Mouse (Mus musculus) left cerebral cortex, postnatal 10 days (tissue): ENCODE results near the gene Adgrv1. TPM values are rescaled to one million over a fixed set of nuclear protein-coding genes. Genes with fewer than 3 reads are reported as not detected.

Experiments used
- DNase-seq, 2 experiments: peaks; one replicate each; pipeline ENCODE4 v3.0.0; 2021 to 2022; ENCODE audit warnings: low spot score in 2 of 2, mixed read lengths in 1 of 2; ENCODE audit errors: extremely low spot score in 1 of 2
- intact Hi-C: fragments of 180-260 bp; cut with DNase I; formaldehyde crosslinking; loops from one replicate; pipeline ENCODE4 v1.15.1; 2025
- total RNA-seq, 2 experiments: library from RNA; stranded (reverse); gene quantifications; 2 replicates each; pipeline ENCODE4 v1.2.3; 2021

Adgrv1 gene
- total RNA-seq, 2 experiments from 2014 or later = 3.6 to 4.2 TPM

DNA sequence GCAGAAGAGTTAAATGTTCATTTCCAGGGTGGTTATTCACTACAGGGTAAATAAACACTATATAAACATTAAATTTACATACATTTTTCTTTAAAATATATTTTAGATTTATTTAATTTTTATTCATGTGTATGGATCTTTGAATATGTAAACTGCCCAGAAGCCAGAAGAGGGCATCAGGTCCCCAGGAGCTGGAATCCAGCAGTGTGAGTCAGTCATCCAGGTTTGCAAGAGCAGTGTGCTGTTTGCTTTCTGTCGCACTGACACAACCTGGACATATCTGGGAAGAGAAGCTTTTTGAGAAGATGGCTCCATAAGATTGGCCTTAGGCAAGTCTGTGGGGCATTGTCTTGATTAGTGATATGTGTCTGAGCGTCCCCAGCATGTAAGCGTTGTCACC, 191.5 kb downstream of the Adgrv1 start:
- intact Hi-C loops = loop anchor here (1.0 to 5.0 kb wide), 2 partner anchors 201 to 320 kb away; no protein-coding TSS in a partner anchor
- DNase-seq = no peak

DNA sequence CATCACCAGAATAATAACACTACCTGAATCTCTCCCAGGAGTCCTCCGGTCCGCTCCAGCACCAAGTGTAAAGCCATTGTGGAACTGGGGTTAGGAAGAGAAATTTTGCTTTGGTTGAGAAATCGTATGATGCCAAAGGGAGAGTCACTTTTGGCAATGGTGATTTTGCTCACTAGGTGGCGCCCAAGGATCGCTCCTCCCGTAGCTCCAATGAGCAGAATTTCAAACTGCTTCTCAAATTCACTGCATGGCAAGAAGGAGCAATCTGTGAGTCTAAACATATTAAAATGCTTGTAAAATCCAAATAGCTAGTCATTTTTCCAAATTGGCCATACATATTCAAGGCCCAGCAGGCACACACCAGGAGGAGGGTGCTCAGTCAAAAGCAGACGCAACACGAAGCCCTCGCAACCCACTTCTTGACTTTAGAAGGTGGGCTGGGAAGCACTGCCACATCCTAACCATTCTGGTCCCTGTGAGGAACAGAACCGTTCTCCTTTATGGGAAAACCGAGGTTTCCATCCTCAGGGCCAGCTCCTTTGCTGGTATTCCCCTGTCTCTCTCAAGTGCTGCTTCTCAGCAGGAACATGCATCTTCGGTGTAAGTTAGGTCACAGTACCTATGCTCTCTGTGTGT, 193.4 kb downstream of the Adgrv1 start:
- intact Hi-C loops = loop anchor here (5.0 kb wide), 1 partner anchor 203 kb away; no protein-coding TSS in a partner anchor
- peak; percentile 76 to 80 for DNase-seq

DNA sequence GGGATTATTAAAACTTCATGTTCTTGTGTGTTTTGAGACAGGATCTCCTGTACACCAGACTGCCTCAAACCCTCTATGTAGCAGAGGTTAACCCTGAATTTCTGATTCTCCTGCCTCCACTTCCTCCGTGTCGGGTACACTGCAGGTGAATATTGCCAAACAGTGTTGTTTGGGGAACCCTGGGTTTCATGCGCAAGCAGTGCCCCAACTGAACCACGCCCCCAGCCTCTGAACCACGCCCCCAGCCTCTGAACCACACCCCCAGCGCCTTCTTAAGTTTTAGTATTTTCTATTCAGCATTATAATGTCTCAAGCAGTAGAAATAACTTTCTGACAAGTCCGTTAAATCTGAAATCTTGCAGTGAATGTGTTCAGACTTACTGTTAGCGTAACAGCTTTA, 195.9 kb downstream of the Adgrv1 start:
- intact Hi-C loops = no loop called here
- no peak for DNase-seq

DNA sequence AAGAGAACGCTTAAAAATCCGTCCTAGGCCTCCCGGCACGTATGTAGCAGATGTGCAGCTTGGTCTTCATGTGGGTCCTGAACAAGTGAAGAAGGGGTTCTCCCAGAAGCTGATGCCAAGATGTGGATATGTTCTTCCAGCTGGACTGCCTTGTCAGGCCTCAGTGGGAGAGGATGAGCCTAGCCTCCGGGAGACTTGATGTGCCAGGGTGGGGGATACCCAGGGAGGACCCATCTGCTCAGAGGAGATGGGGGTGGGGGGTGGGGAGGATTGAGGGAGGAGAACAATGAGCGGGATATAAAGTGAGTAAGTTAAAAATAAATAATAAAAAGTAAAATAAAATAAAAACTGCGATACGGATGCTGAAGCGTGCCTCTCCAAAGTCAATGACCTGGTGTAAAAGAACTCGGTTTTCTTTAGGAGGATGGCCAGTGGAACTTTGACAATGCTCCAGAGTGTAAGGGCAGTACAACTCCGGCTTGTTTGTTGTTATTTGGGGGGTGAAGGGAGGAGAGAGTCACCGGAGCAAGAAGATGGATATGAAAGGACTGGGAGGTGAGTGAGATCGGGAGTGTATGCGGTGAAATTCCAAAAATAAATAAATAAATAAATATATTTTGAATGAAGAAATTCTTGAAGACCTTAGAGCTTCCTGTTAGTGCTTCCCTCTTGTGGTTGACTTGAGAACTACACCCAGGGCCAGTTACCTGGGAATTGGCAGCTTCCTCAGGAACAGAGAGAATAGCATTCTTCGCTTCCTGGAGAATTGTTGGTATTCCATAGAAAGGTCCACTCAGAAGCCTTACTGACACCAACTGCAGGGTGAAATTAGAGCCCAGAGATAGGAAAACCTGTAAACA, 205.8 kb downstream of the Adgrv1 start:
- intact Hi-C loops = loop anchor here (5.0 kb wide), 1 partner anchor 565 kb away; no protein-coding TSS in a partner anchor
- DNase-seq = peak in 1 of 2 experiments; percentile 33

DNA sequence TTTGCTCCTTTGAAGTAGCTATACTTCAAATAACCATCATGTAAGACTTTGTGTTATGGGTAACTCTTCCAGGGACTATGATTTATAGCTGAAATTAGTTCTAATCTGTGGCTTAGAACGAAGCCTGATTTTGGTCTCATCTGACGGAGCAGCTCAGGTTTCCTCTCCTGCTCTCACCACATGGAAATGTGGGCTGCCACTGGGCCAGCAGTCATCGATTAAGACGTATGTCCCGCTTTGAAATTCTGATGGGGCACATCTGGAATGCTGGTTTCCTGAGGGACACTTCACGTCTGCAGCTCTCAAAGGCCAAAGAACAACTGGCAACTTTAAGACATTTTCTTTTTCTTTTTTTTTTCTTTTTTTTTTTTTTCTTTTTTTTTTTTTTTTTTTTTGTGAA, 207.8 kb downstream of the Adgrv1 start:
- no peak for DNase-seq
- intact Hi-C loops = loop anchor here (5.0 kb wide), 1 partner anchor 563 kb away; no protein-coding TSS in a partner anchor

DNA sequence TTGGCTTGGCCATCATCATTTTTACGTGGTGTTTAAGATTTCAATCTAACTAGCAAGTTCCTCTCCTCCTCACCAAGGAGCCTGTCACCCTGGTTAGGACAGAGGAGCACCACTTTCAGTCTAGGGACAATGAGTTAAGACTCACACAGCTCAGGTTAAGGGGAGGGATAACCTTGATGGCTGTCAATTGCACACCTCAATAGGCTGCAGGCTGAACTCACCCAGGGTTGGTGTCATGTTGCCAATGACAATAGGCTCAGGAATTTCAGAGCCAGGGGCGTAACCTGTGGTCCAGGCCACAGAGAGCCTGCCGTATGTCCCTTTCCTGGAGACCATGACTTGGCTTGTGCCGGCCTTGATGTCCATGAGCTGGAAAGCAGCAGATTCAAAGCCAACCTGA, 209.0 kb downstream of the Adgrv1 start:
- intact Hi-C loops = no loop called here
- no peak for DNase-seq

DNA sequence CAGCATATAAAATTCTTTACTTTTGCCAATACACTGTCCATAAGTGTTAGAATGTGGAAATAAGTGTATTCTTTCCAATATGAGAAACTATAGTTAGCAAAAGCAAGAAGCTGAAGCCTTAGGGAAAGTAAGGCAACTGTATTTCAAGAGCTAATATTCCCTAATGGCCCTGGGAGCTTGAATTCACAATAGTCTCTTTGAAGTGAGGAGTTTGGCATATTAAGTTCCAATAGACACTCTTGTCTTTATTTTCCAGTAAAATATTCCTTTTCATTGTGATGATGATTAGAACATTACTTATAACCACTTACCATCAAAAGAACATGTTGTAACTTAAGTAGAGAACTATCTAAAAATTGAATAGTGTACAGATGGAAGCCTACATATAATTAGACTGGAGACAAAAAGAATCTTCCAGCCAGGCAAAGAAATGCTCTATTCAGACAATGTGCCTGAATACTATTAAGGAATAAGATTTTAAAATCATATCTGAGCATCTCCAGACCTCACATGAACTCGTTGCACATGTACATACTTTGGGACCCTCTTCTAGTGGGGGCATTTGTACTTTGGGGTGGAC, 225.0 kb downstream of the Adgrv1 start:
- intact Hi-C loops = no loop called here
- peak in 1 of 2 experiments; percentile 7 for DNase-seq

DNA sequence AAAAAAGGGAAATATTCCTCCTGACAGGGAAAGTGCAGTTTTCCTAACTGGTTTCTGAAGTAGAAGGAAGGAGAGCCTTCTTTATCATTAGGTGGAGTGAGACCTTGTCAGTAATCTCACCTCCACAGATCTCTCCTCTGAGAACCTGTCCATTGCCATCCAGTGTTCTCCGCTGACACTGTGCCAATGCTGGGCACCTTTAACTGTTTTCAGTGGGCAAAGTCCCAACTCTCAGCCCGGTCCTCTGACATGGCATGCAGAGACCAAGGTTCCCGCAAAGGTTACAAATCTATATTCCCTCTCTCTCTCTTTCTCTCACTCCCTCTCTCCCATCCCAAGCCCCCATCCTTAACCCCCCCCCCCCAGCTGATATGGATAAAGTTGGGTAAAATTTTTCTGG, 230.1 kb downstream of the Adgrv1 start:
- DNase-seq = no peak
- intact Hi-C loops = no loop called here

DNA sequence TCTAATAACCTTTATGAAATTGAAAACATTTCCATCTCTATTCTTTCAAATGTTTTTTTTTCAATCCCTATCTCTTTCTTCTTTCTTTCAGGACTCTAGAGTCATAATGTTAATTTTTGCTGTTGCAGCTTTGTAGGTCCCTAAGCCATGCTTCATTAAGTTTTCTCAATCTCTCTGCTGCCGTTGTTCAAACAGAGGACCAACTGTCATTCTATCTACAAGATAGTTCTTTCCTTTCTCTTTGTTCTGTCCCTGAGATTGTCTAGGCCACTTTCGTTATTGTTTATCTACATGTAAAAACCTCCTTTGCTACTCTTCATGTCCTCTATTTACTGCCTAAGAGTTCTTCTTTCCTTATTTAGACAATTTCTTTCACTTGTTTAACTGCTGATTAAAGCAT, 230.8 kb downstream of the Adgrv1 start:
- intact Hi-C loops = no loop called here
- no peak for DNase-seq

DNA sequence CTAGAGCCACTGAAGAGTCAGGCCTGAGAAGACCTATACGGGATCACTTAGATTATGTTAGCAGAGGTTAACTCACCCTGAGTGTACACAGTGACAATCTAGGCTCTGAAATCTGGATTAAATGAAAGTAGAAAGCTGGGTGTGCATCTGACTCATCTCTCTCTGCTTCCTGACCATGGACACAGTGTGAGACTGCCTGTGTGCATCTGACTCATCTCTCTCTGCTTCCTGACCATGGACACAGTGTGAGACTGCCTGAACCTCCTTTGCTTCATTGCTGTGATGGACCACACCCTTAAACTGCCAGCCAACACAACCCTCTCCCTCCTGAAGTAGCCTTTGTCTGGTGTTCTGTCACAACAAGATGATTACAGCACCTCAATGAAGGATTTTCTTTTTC, 231.2 kb downstream of the Adgrv1 start:
- intact Hi-C loops = no loop called here
- no peak for DNase-seq

DNA sequence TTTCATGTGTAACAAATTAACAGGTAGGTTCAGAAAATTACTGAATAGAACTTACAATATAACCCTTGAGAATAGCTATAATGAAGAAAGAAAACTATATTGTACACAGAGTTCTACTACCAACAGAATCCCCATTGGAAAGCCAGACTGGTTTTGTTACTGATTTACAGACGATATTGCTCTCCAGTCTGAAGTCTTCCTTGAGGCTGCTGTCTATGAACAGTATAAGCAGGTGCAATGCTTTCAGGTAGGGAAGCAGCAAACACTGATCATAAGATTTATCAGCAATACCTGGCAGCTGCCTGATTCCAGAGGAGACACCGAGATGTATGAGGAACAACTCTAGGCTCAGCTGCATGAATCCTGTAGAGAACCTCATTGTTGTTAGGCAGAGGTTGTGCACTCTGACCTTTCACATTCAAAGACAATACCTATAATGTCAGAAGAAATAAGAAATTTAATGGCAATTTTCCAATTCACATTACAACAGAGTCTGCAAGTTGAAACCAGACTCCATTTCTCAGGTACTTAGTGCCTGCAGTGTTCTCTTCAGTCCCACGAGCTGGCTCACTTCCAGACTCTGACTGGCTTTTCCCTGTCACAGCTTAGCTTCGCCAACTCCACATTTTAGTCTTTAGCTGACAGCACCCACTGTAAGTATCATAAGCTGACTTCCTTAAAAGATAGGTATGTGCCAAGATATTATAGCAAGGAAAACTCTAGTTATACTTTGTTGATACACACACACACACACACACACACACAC, 247.2 kb downstream of the Adgrv1 start:
- intact Hi-C loops = no loop called here
- peak; percentile 21 to 50 for DNase-seq

DNA sequence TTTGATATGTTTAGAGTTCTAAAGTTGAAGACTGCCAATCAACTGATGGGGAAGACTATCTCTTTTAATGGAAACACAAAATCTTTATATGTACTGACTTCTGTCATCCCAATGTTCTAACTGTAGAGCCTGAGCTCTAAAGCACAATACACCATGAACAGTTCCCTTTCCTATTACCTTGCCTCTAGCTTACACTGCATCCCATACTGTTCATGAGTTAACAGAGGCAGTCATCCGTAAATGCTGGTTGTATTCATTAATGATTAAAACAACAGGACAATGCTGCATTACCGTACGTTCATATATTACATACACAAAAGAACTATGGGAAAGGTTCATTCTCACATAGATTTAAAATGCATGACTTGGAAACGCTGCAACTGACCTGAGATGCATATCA, 251.1 kb downstream of the Adgrv1 start:
- intact Hi-C loops = no loop called here
- DNase-seq = no peak

DNA sequence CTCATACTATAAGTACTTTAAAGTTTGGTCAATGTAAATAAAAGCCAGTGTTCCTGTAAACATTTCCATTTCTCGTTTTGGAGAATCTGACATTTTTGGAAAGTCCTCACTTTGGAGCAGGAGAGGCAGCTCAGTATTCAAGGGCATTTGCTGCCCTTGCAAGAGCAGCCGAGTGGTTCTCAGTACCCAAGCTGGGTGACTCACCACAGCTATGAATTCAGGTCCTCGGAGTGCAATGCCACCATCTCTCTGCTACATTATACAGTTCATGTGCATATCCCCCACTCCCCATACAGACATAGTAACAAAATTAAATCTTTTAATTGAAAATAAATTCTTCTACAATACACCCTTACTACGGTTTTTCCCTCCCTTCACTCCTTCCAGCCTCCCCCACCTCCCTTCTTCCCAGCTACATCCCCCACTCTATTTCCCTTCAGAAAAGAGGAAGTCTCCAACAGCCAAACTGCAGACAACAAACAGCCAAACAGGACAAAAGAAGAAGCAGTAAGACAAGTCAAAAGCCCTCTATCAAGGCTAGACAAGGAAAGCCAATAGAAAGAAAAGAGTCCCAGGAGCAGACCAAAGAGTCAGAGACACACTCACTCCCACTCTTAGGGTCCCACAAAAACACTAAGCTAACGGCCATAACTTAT, 262.0 kb downstream of the Adgrv1 start:
- intact Hi-C loops = no loop called here
- DNase-seq = no peak

DNA sequence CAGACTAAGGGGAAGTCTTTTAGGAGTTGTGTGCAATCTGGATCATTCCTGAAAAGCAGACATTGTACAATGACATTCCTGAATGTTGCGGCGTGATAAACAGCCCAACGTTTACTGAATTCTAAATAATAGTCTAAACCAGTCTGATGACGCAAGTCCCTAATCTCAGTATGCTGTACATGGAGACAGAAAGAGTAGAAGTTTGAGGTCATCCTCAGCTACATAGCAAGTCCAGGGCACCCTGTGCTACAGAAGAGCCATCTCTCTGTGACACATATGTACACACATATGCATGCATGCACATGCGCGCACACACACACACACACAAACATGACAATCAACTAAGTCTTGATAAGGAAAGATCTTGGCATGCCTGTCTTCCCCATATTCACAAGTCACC, 262.8 kb downstream of the Adgrv1 start:
- DNase-seq = no peak
- intact Hi-C loops = no loop called here

DNA sequence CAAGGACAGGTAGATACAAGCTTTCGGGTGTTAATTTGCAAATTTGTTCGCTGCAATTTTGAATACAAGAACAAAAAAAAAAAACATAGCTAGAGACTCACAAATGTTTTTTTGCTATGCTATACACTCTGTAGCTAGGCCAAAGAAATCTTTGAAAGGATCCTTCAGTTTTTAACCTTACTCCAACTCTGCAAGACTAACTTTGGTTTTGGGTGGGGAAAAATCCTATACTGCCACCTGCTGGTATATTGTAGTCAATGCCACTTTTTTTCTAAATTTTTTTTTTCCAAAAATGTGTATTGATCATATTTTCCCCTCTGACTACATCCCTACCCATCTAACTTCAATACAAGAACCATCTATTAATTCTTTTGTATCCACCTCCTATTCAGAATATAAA, 263.4 kb downstream of the Adgrv1 start:
- intact Hi-C loops = loop anchor here (2.0 to 10.0 kb wide), 3 partner anchors 205 to 507 kb away; no protein-coding TSS in a partner anchor
- DNase-seq = no peak

DNA sequence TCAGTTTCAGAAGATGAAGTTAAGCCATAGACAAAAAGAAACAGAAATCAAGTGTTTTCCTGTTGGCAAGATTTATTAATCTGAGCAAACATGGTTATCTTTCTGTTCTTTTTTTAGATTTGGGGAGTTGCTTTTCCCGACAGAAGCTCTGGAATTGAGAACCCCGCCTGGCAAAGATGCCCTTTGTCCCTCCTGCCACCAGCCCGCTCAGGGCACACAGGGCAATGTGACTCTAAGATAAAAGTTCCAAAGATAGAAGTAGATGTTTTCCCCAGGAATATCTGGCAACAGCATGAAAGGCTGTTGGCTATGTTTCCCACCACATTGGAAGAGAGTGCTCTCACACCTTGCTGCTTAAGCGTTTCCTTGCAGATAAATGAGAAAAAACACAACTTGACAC, 264.0 kb downstream of the Adgrv1 start:
- DNase-seq = no peak
- intact Hi-C loops = loop anchor here (2.0 to 10.0 kb wide), 3 partner anchors 204 to 507 kb away; no protein-coding TSS in a partner anchor

DNA sequence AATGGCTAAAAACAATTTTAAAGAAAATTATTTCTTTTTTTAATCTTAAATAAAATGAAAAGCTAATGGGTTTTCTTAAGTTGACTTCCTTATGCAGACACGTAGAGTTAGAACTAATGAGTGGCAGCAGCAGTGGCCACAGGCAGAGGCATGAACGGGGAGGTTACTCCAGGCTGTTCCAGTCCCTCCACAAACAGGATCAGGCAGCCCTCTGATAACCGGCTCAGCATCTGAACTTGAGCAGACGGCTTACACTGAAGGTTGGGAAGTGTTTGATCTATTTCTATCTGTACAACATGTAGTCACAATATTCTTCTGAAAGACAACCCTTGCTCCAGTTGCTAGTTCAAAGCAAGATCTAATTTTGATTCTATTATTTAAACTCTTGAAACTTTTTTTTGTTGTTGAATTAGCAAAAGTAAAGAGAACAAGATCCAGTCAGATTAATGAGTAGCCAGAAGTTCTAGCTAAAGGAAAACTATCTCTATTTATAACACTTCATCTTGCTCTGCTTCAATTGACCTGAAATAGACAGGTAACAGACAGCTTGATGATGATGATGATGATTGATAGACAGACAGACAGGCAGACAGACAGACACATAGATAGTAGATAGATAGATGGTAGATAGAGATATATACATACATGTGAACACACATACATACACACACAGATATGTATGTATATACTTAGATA, 265.1 kb downstream of the Adgrv1 start:
- DNase-seq = no peak
- intact Hi-C loops = loop anchor here (2.0 to 10.0 kb wide), 3 partner anchors 203 to 506 kb away; no protein-coding TSS in a partner anchor

DNA sequence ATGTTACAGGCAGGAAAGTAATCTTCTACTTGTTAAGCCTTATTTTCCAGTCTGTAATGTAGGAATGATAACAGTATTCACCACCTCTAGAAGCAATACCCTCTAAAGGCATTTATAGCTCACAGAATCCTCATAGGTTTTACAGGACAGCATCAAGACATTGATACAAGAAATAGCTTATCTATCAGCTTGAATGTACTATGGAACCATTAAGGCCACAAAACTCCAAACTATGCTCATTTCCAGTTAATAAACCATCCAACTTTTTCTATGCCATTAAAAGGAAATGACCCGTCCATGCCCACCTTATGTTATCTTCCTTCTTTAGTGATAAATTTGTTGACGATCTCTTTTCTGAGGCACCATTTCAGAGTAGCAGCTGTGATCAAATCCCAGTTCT, 272.6 kb downstream of the Adgrv1 start:
- intact Hi-C loops = loop anchor here (10.0 kb wide), 1 partner anchor 196 kb away; no protein-coding TSS in a partner anchor
- no peak for DNase-seq
